Mouse (Mus musculus) large intestine, adult 2 months (tissue): Measurements from ENCODE around the gene Homer2. TPM values are rescaled to one million over a fixed set of nuclear protein-coding genes. Genes with fewer than 3 reads are reported as not detected.

Source experiments
- DNase-seq: peaks from one replicate; pipeline ENCODE4 v3.0.0-alpha.2; 2012; ENCODE audit warnings: low read depth, low spot score
- WGBS: fragments of 180-500 bp; shearing (Covaris S2); methylation state at CpG from one replicate; pipeline ENCODE4 v1.1.7; 2018; 5-methylcytosine and 5-hydroxymethylcytosine counted together
- polyA plus RNA-seq: library from polyadenylated mRNA; depleted of rRNA; stranded (reverse); fragments of >200 nt; gene quantifications from 2 replicates; pipeline ENCODE4 v1.2.3, GENCODE M21; 2012

Homer2 gene
- polyA plus RNA-seq, 1 experiment: 13.8 TPM

- WGBS: 70% methylated on average over 3 of the region's 3 CpGs
- DNase-seq: no peak
Measured at GRCm38 (mm10) chr7:81570271-81570670, 137.1 kb downstream of the Homer2 start.

- whole genome bisulfite sequencing: 98% methylated on average over 1 of the region's 1 CpGs
- no peak for DNase-seq
Measured at GRCm38 (mm10) chr7:81569851-81570250, 137.5 kb downstream of the Homer2 start.

- WGBS: 94% methylated on average over 5 of the region's 5 CpGs
Measured at GRCm38 (mm10) chr7:81567396-81567795, 139.9 kb downstream of the Homer2 start.

GRCm38 (mm10) chr7:81566892-81567291, 140.4 kb downstream of the Homer2 start, which contains the start of gene Fsd2:
Gene Fsd2, minus strand, starts transcription at chr7:81566944.
- DNase-seq: no peak
- 82% methylated on average over 9 of the region's 9 CpGs for WGBS

More at GRCm38 (mm10) chr7:81567396-81567795, 139.9 kb downstream of the Homer2 start:
- no peak for DNase-seq

GRCm38 (mm10) chr7:81566332-81566731, 141.0 kb downstream of the Homer2 start:
- 83% methylated on average over 4 of the region's 4 CpGs for WGBS
- DNase-seq: no peak

GRCm38 (mm10) chr7:81565381-81566055, 141.8 kb downstream of the Homer2 start:
- no peak for DNase-seq
- WGBS: 73% methylated on average over 7 of the region's 7 CpGs

GRCm38 (mm10) chr7:81564766-81565165, 142.6 kb downstream of the Homer2 start:
- 81% methylated on average over 7 of the region's 7 CpGs for WGBS
- DNase-seq: no peak

GRCm38 (mm10) chr7:81563506-81564015, 143.8 kb downstream of the Homer2 start:
- DNase-seq: no peak
- WGBS: 81% methylated on average over 4 of the region's 4 CpGs

- WGBS: 54% methylated on average over 5 of the region's 5 CpGs
- DNase-seq: no peak
Measured at GRCm38 (mm10) chr7:81561211-81561610, 146.1 kb downstream of the Homer2 start.

GRCm38 (mm10) chr7:81560101-81561049, 147.0 kb downstream of the Homer2 start:
- DNase-seq: no peak
- WGBS: 50% methylated on average over 8 of the region's 8 CpGs

- DNase-seq: no peak
- WGBS: 87% methylated on average over 14 of the region's 14 CpGs
Measured at GRCm38 (mm10) chr7:81559231-81559980, 147.9 kb downstream of the Homer2 start.

GRCm38 (mm10) chr7:81557985-81558360, 149.4 kb downstream of the Homer2 start:
- 52% methylated on average over 4 of the region's 4 CpGs for WGBS
- no peak for DNase-seq

GRCm38 (mm10) chr7:81557252-81557984, 149.9 kb downstream of the Homer2 start:
- 48% methylated on average over 7 of the region's 7 CpGs for WGBS
- no peak for DNase-seq

GRCm38 (mm10) chr7:81556839-81557238, 150.5 kb downstream of the Homer2 start:
- DNase-seq: no peak
- 77% methylated on average over 4 of the region's 4 CpGs for WGBS

- no peak for DNase-seq
- 91% methylated on average over 2 of the region's 2 CpGs for WGBS
Measured at GRCm38 (mm10) chr7:81554369-81554768, 153.0 kb downstream of the Homer2 start.

GRCm38 (mm10) chr7:81553589-81553988, 153.7 kb downstream of the Homer2 start:
- 68% methylated on average over 4 of the region's 4 CpGs for WGBS
- DNase-seq: no peak
